Mouse (Mus musculus) MEL (cell line): ENCODE measurements at regions not wholly inside any gene's neighbourhood (a gene's known extent, or its start where the extent isn't known, plus 50 kb on each side); places are given as distances from the start of the nearest gene placed in this dataset.

Source experiments
- DNase-seq: peaks from one replicate; pipeline ENCODE4 v3.0.0; 2011; ENCODE audit warnings: low read depth, low spot score
- H3K27ac ChIP-seq: 2 replicates; pipeline ENCODE4 v1.5.1; 2012; ENCODE audit warnings: low read depth, mild to moderate bottlenecking, control low read depth, low read length, moderate library complexity; ENCODE audit not compliant: control insufficient read depth
- H3K27me3 ChIP-seq, 2 experiments: fragments of 150-350 bp in 1 of 2; sonication (generic) in 1 of 2; 2 replicates each; pipeline ENCODE4 v1.6.1; 2012; ENCODE audit warnings: low read length in 2 of 2, mild to moderate bottlenecking in 2 of 2, improper control_type of control experiment in 1 of 2, moderate library complexity in 1 of 2; ENCODE audit not compliant: insufficient read depth in 2 of 2, control insufficient read depth in 1 of 2
- H3K36me3 ChIP-seq, 2 experiments: 2 replicates each; pipeline ENCODE4 v1.6.1; 2012 to 2014; ENCODE audit warnings: low read length in 2 of 2, improper control_type of control experiment in 1 of 2, inconsistent platforms in 1 of 2, mild to moderate bottlenecking in 1 of 2; ENCODE audit not compliant: insufficient read depth in 2 of 2, control insufficient read depth in 1 of 2
- H3K4me1 ChIP-seq, 2 experiments: fragments of 150-350 bp in 1 of 2; sonication (generic) in 1 of 2; 2 replicates each; pipeline ENCODE4 v1.6.1; 2012; ENCODE audit warnings: low read length in 2 of 2, improper control_type of control experiment in 1 of 2, mild to moderate bottlenecking in 1 of 2; ENCODE audit not compliant: insufficient read depth in 2 of 2, control insufficient read depth in 1 of 2
- H3K4me3 ChIP-seq, 2 experiments: fragments of 150-350 bp in 1 of 2; sonication (generic) in 1 of 2; 2 replicates each; pipeline ENCODE4 v1.5.1; 2012; ENCODE audit warnings: low read depth in 2 of 2, low read length in 2 of 2, mild to moderate bottlenecking in 2 of 2, moderate library complexity in 2 of 2, control low read depth in 1 of 2, improper control_type of control experiment in 1 of 2; ENCODE audit not compliant: control insufficient read depth in 1 of 2, insufficient read depth in 1 of 2
- H3K79me2 ChIP-seq: 2 replicates; pipeline ENCODE4 v1.6.1; 2012; ENCODE audit warnings: mild to moderate bottlenecking, low read length, moderate library complexity; ENCODE audit not compliant: control insufficient read depth, poor library complexity, insufficient read depth
- H3K9ac ChIP-seq: 2 replicates; pipeline ENCODE4 v1.6.1; 2012; ENCODE audit warnings: low read depth, mild to moderate bottlenecking, control low read depth, low read length, moderate library complexity; ENCODE audit not compliant: control insufficient read depth, poor library complexity, severe bottlenecking
- H3K9me3 ChIP-seq: fragments of 150-350 bp; sonication (generic); replicated peaks from 2 replicates; pipeline ENCODE4 v1.6.1; 2012; ENCODE audit warnings: mild to moderate bottlenecking, low read length, improper control_type of control experiment, moderate library complexity; ENCODE audit not compliant: insufficient read depth
- CTCF ChIP-seq, 3 experiments: IDR thresholded peaks in 2 of 3; conservative IDR thresholded peaks in 1 of 3; 2 replicates each; pipeline ENCODE4 v1.5.1; 2011 to 2012; ENCODE audit warnings: low read length in 3 of 3, low read depth in 2 of 3, mild to moderate bottlenecking in 2 of 3, improper control_type of control experiment in 1 of 3, inconsistent platforms in 1 of 3, mixed read lengths in 1 of 3, moderate library complexity in 1 of 3; ENCODE audit not compliant: control insufficient read depth in 1 of 3, insufficient read depth in 1 of 3, poor library complexity in 1 of 3, severe bottlenecking in 1 of 3
- EP300 ChIP-seq, 2 experiments: IDR thresholded peaks; 2 replicates each; pipeline ENCODE4 v1.6.1; 2011; ENCODE audit warnings: improper control_type of control experiment in 2 of 2, low read length in 2 of 2, low read depth in 1 of 2, mild to moderate bottlenecking in 1 of 2
- ETS1 ChIP-seq: IDR thresholded peaks from 2 replicates; pipeline ENCODE4 v1.6.1; 2012; ENCODE audit warnings: low read depth, mild to moderate bottlenecking, inconsistent platforms, low read length, improper control_type of control experiment, moderate library complexity
- HCFC1 ChIP-seq: IDR thresholded peaks from 2 replicates; pipeline ENCODE4 v1.6.1; 2012; ENCODE audit warnings: low read depth, mild to moderate bottlenecking, inconsistent platforms, low read length, improper control_type of control experiment, moderate library complexity
- JUND ChIP-seq: IDR thresholded peaks from 2 replicates; pipeline ENCODE4 v1.6.1; 2011; ENCODE audit warnings: low read depth, mild to moderate bottlenecking, improper control_type of control experiment, low read length
- KAT2A ChIP-seq: conservative IDR thresholded peaks from 2 replicates; pipeline ENCODE4 v1.6.1; 2012; ENCODE audit warnings: low read depth, low read length, improper control_type of control experiment, inconsistent platforms
- MAX ChIP-seq: IDR thresholded peaks from 2 replicates; pipeline ENCODE4 v1.6.1; 2011; ENCODE audit warnings: low read length, improper control_type of control experiment
- POLR2A ChIP-seq, 2 experiments: IDR thresholded peaks; 2 replicates each; pipeline ENCODE4 v1.6.1; 2011 to 2012; ENCODE audit warnings: low read length in 2 of 2, mild to moderate bottlenecking in 2 of 2, control low read depth in 1 of 2, improper control_type of control experiment in 1 of 2, low read depth in 1 of 2, moderate library complexity in 1 of 2; ENCODE audit not compliant: control insufficient read depth in 1 of 2, insufficient read depth in 1 of 2, poor library complexity in 1 of 2
- POLR2AphosphoS2 ChIP-seq: IDR thresholded peaks from 2 replicates; pipeline ENCODE4 v1.6.1; 2011; ENCODE audit warnings: low read length, improper control_type of control experiment
- POLR2AphosphoS5 ChIP-seq: IDR thresholded peaks from 2 replicates; pipeline ENCODE4 v1.6.1; 2012; ENCODE audit warnings: low read depth, borderline replicate concordance, mild to moderate bottlenecking, inconsistent platforms, low read length, moderate library complexity, mixed read lengths
- RCOR1 ChIP-seq: IDR thresholded peaks from 2 replicates; pipeline ENCODE4 v1.6.1; 2012; ENCODE audit warnings: low read depth, mild to moderate bottlenecking, inconsistent platforms, low read length, improper control_type of control experiment
- SMC3 ChIP-seq: IDR thresholded peaks from 2 replicates; pipeline ENCODE4 v1.6.1; 2011; ENCODE audit warnings: low read depth, low read length, improper control_type of control experiment
- TAL1 ChIP-seq: IDR thresholded peaks from 2 replicates; pipeline ENCODE4 v1.6.1; 2012; ENCODE audit warnings: mild to moderate bottlenecking, inconsistent platforms, low read length, moderate library complexity, mixed read lengths
- TBP ChIP-seq: IDR thresholded peaks from 2 replicates; pipeline ENCODE4 v1.8.0; 2011; ENCODE audit warnings: low read depth, low read length, improper control_type of control experiment
- TCF12 ChIP-seq: IDR thresholded peaks from 2 replicates; pipeline ENCODE4 v1.6.1; 2014; ENCODE audit warnings: low read depth, mild to moderate bottlenecking, inconsistent platforms, low read length, improper control_type of control experiment, moderate library complexity
- USF2 ChIP-seq, 2 experiments: IDR thresholded peaks; 2 replicates each; pipeline ENCODE4 v1.6.1; 2011 to 2012; ENCODE audit warnings: improper control_type of control experiment in 2 of 2, low read length in 2 of 2, borderline replicate concordance in 1 of 2, inconsistent platforms in 1 of 2, low read depth in 1 of 2, mild to moderate bottlenecking in 1 of 2; ENCODE audit not compliant: insufficient read depth in 1 of 2
- ZC3H11A ChIP-seq: IDR thresholded peaks from 2 replicates; pipeline ENCODE4 v1.6.1; 2012; ENCODE audit warnings: low read depth, mild to moderate bottlenecking, inconsistent platforms, low read length, improper control_type of control experiment
- ZKSCAN1 ChIP-seq: IDR thresholded peaks from 2 replicates; pipeline ENCODE4 v1.6.1; 2012; ENCODE audit warnings: low read depth, mild to moderate bottlenecking, inconsistent platforms, low read length, improper control_type of control experiment, moderate library complexity
- ZMIZ1 ChIP-seq: IDR thresholded peaks from 2 replicates; pipeline ENCODE4 v1.6.1; 2012; ENCODE audit warnings: low read depth, mild to moderate bottlenecking, inconsistent platforms, low read length, improper control_type of control experiment, moderate library complexity
- ZNF384 ChIP-seq: IDR thresholded peaks from 2 replicates; pipeline ENCODE4 v1.6.1; 2012; ENCODE audit warnings: low read depth, mild to moderate bottlenecking, inconsistent platforms, low read length, improper control_type of control experiment

GRCm38 (mm10) chr5:52278111-52278510 lies 85.5 kb upstream of the Sod3 start:
- no peaks in the 10 kb centered on the region for H3K27me3 ChIP-seq
- TF ChIP-seq HCFC1 (no peak), EP300 (IDR thresholded peaks at IDR 0.05; ENCODE audit: low read depth in 1 of 2, low read length in 2 of 2) (no peak), ETS1 (no peak), ZNF384 (no peak), TAL1 (no peak)
- DNase-seq: no peak

GRCm38 (mm10) chr5:52263214-52263613 lies 72.9 kb upstream of the Dhx15 start:
- Histone ChIP-seq H3K4me3 (no peak overlapping the region), H3K36me3 (no peaks in the 10 kb centered on the region), H3K79me2 (no peaks in the 10 kb centered on the region), H3K9me3 (no peaks in the 10 kb centered on the region), H3K4me1 (no peaks in the 10 kb centered on the region), H3K27ac (no peak overlapping the region), H3K27me3 (peaks cover 0 to 3% of the 10 kb centered on the region in 2 experiments; a peak in 1 of 4 replicates), H3K9ac (no peak overlapping the region)
- TF ChIP-seq TBP (no peak), JUND (no peak), CTCF (IDR thresholded peaks at IDR 0.05 in 2 of 3, conservative IDR thresholded peaks at IDR 0.05 in 1 of 3; ENCODE audit: control insufficient read depth in 1 of 3, insufficient read depth in 1 of 3, low read depth in 2 of 3, low read length in 3 of 3, poor library complexity in 1 of 3, severe bottlenecking in 1 of 3) (no peak), POLR2AphosphoS2 (no peak), SMC3 (no peak)
- no peak for DNase-seq

More at GRCm38 (mm10) chr5:52278111-52278510, 85.5 kb upstream of the Sod3 start:
- Histone ChIP-seq H3K9me3 (no peaks in the 10 kb centered on the region), H3K9ac (no peak overlapping the region), H3K36me3 (no peaks in the 10 kb centered on the region), H3K4me3 (no peak overlapping the region), H3K79me2 (no peaks in the 10 kb centered on the region), H3K4me1 (no peaks in the 10 kb centered on the region), H3K27ac (no peak overlapping the region)

GRCm38 (mm10) chr5:52258075-52258474 lies 67.8 kb upstream of the Dhx15 start:
- Histone ChIP-seq H3K27me3 (peaks cover 0 to 3% of the 10 kb centered on the region in 2 experiments; a peak in 1 of 4 replicates), H3K79me2 (no peaks in the 10 kb centered on the region), H3K36me3 (no peaks in the 10 kb centered on the region), H3K27ac (no peak overlapping the region), H3K4me1 (no peaks in the 10 kb centered on the region), H3K9ac (no peak overlapping the region)
- TF ChIP-seq POLR2A (IDR thresholded peaks at IDR 0.05; ENCODE audit: control insufficient read depth in 1 of 2, insufficient read depth in 1 of 2, low read depth in 1 of 2, low read length in 2 of 2, poor library complexity in 1 of 2): no peak
- TF ChIP-seq TCF12: no peak
- no peak for TF ChIP-seq KAT2A
- no peak for TF ChIP-seq ZKSCAN1
- no peak for TF ChIP-seq ZMIZ1
- no peak for TF ChIP-seq POLR2AphosphoS5
- no peak for TF ChIP-seq RCOR1
- no peak for TF ChIP-seq TAL1
- no peak for TF ChIP-seq MAX
- TF ChIP-seq USF2 (IDR thresholded peaks at IDR 0.05; ENCODE audit: borderline replicate concordance in 1 of 2, insufficient read depth in 1 of 2, low read depth in 1 of 2, low read length in 2 of 2): no peak
- TF ChIP-seq ZC3H11A: no peak
- TF ChIP-seq, all 39 proteins: peak for 0
- no peaks in the 10 kb centered on the region for H3K9me3 ChIP-seq
- DNase-seq: no peak
- no peak overlapping the region for H3K4me3 ChIP-seq
